Mouse (Mus musculus) embryonic fibroblast, embryonic 13.5 days (primary cell): ENCODE data around the gene Dlgap4. TPM values are rescaled to one million over a fixed set of nuclear protein-coding genes. Genes with fewer than 3 reads are reported as not detected.

Source experiments
- H3K27ac ChIP-seq: 2 replicates; pipeline ENCODE4 v1.5.1; 2012; ENCODE audit warnings: low read length, control low read depth, inconsistent platforms; ENCODE audit not compliant: insufficient read depth
- H3K4me1 ChIP-seq: 2 replicates; pipeline ENCODE4 v1.6.1; 2011; ENCODE audit warnings: low read length; ENCODE audit not compliant: control insufficient read depth, insufficient read depth
- H3K4me3 ChIP-seq: 2 replicates; pipeline ENCODE4 v1.5.1; 2011; ENCODE audit warnings: mild to moderate bottlenecking, control low read depth, low read length; ENCODE audit not compliant: insufficient read depth
- CTCF ChIP-seq: IDR thresholded peaks from 2 replicates; pipeline ENCODE4 v1.5.1; 2011; ENCODE audit warnings: mild to moderate bottlenecking, control low read depth, low read length, moderate library complexity, borderline replicate concordance; ENCODE audit not compliant: insufficient read depth
- POLR2A ChIP-seq: IDR thresholded peaks from 2 replicates; pipeline ENCODE4 v1.6.1; 2011; ENCODE audit warnings: low read depth, mild to moderate bottlenecking, control low read depth, low read length, moderate library complexity
- polyA plus RNA-seq: library from polyadenylated mRNA; stranded (reverse); fragments of >200 nt; gene quantifications from 2 replicates; pipeline ENCODE4 v1.2.4, GENCODE M21; 2011; ENCODE audit warnings: low read depth; ENCODE audit not compliant: missing spikeins, insufficient read length

The Dlgap4 gene
- polyA plus RNA-seq, 1 experiment, result 58.4 TPM

DNA sequence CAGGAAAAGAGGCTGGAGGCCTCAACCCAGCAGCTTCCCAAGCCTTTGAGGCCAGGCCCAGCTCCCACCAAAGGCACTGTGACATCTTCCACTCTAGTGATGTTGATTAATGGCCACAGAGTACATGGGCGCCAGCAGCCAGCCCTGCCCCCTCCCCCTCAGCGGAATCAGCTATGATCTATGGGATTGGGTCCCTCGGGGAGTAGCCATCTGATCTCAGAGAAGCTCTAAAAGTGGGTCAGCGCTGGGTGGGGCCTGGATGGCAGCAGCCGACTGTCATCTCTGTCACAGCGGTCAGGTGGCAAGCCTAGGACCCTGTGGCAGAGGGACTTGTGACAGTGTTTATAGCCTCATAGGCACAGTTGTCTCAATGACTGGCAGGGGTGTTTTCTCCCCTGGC is 37.5 kb downstream of the Dlgap4 start:
- no peaks in the 10 kb centered on the region for H3K4me1 ChIP-seq
- H3K4me3 ChIP-seq, result no peak overlapping the region
- H3K27ac ChIP-seq, result no peak overlapping the region
- no peak for TF ChIP-seq POLR2A
- no peak for TF ChIP-seq CTCF

DNA sequence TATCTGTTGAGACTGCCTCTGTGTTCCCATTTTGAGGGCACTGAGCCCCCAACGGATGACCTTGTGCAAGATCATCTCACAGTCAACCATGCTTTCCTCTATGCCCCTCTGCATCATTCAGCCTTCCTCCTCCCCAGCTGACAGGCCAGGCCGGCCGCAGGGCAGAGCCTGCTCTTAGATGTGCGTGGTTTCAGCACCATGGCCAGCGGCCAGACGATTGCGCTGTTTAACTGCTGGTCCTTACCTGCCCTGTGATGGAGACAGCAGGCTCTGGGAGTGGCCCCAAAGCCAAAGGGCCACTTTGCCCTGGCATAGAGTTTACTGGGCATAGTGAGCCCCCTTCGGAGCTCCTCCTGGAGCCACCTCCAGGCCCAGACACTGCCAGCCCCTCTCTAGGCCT is 39.3 kb downstream of the Dlgap4 start:
- TF ChIP-seq POLR2A, result no peak
- no peak for TF ChIP-seq CTCF
- Histone ChIP-seq H3K4me3 (no peak overlapping the region), H3K4me1 (no peaks in the 10 kb centered on the region), H3K27ac (no peak overlapping the region)

DNA sequence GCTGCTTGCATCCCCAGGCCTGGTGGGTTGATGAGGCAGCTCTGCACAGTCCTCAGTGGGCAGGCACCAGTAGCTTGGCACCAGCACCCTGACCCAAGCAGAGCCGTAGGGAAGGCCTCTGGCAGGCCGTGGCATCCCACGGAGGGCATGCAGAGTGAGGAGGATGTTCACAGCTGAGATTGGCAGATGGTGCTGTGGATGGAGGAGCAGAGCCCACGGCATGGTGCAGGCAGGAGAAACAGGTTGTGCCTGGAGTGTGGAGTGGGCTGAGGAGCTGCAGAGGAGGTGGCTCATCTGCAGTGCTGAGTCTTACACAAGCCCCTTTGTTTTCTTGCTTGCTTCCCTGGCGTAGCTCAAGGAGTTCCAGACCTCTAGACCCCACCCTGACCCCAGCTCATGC is 40.6 kb downstream of the Dlgap4 start:
- Histone ChIP-seq H3K4me3 (no peak overlapping the region), H3K27ac (no peak overlapping the region)
- TF ChIP-seq POLR2A (no peak), CTCF (no peak)

DNA sequence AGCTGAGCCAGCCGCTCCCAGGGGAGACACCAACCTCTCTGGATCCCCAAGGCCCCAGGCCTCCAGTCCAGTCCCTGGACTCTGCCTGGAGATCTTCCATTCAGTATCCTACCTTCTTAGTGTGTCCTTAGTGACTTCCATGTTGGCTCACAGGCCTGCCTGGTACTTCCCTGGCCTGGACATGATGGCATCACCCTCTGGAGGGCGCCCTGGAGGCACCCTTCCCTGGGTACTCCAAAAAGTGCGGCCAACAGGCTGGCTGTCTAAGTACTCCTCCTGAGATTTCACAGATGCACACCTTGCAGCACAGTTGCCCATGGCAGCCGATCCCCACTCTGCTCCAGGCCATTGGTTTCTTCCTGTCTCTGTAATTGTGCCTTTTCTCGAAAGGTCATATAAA is 42.1 kb downstream of the Dlgap4 start:
- H3K4me3 ChIP-seq, result no peak overlapping the region
- H3K4me1 ChIP-seq, result no peaks in the 10 kb centered on the region
- no peak overlapping the region for H3K27ac ChIP-seq
- no peak for TF ChIP-seq CTCF
- no peak for TF ChIP-seq POLR2A

More for the DNA sequence above, 40.6 kb downstream of the Dlgap4 start:
- H3K4me1 ChIP-seq, result no peaks in the 10 kb centered on the region

DNA sequence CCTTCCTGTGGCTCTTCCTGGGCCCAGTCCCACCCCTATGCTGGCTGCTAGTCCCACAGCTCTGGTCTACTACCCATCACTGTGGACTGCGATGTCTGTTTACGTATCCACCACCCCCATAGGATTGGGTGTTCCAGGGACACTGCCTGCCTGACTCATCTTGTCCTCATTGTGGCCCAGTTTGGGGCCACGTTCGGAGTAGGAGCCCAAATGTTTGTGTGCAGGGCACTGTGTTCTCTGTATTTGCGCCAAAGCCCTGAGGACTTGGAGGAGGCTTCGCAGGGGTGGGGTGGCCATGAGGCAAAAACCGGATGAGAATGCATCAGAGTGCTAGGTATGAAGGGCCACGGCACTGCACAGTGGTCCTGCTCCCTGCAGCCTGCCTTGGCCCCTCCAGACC is 44.0 kb downstream of the Dlgap4 start:
- Histone ChIP-seq H3K4me3 (no peak overlapping the region), H3K4me1 (no peaks in the 10 kb centered on the region), H3K27ac (no peak overlapping the region)
- TF ChIP-seq POLR2A (no peak), CTCF (no peak)

DNA sequence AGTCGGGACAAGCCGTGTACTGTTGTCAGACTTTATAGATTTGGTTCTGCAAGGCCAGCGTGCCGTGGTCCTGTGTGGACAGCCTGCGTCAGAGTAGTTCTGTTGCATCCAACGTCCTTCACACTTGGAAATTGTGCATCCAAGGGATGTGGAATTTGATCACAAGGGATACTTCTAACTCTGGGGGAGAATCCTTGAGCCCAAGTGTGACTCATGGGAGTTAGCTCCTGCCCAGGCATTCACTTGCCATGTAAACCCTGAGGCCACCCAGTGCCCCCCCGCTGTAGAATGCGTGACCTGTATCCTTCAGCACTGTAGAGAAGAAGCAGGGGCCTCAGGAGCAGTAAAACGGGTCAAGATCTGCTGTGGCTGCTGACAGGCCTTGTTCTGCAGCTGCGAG is 44.7 kb downstream of the Dlgap4 start:
- TF ChIP-seq CTCF, result no peak
- no peak for TF ChIP-seq POLR2A
- Histone ChIP-seq H3K4me1 (no peaks in the 10 kb centered on the region), H3K4me3 (no peak overlapping the region), H3K27ac (no peak overlapping the region)

DNA sequence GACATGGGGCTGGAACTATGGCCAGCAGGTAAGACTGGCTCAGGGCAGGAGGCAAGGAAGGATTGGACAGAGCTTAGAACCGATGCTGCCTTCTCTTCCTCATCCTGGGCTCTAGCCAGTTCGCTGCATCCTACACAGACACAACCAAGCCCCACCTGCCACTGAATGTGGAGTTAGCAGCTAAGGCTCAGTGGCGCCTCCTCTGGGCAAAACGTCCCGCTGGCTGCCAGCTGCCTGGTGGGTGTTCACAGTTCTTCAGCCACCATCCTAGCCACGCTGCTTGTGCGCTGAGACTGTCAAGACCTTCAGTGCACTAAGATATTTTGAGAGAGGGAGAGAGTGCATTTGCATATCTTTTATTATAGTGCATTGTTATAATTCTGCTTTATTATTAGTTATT is 45.2 kb downstream of the Dlgap4 start:
- peak; percentile 24; the same call in 1 of the 2 replicates for TF ChIP-seq CTCF
- no peak for TF ChIP-seq POLR2A
- Histone ChIP-seq H3K4me3 (no peak overlapping the region), H3K4me1 (no peaks in the 10 kb centered on the region), H3K27ac (no peak overlapping the region)

DNA sequence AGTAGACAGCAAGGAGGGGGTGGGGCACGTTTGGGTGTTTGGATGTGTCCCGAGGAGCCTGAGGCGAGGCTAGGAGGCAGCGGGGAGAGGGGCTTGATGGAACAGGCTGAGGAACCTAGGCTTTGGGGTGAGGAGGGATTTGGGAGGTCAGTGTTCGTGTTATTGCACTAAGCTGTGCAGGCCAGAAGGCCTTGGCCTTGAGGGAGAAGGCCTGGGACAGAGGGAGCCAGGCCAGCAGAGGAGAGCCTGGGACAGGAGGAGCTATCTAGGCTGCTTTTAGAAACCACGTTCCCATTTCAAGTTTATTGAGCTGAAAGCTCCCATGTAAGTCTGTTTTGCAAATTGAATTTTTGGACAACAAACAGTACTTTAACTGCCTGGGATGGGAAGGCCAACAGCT is 46.5 kb downstream of the Dlgap4 start:
- Histone ChIP-seq H3K27ac (no peak overlapping the region), H3K4me1 (no peaks in the 10 kb centered on the region), H3K4me3 (no peak overlapping the region)
- TF ChIP-seq CTCF, result no peak

DNA sequence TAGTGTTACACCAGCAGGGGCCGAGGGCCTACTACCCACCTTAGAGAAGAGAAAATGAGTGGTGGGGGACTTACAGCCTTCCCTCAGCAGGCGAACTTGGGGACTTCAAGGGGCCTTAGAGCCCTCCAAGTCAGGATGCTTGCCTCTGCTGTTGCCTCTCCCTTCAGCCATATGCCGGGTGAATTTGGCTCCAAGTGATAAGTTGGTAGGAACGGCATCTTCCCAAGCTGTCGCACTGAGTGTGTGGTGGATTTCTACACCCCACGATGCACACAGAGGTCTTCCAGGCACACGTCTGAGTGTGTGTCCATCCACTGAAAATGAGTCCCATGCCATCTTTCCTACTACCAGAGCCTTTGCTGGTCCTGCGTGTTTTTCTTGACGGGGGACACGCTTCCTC is 49.7 kb downstream of the Dlgap4 start:
- Histone ChIP-seq H3K4me3 (no peak overlapping the region), H3K4me1 (no peaks in the 10 kb centered on the region), H3K27ac (no peak overlapping the region)
- TF ChIP-seq CTCF (no peak), POLR2A (no peak)

DNA sequence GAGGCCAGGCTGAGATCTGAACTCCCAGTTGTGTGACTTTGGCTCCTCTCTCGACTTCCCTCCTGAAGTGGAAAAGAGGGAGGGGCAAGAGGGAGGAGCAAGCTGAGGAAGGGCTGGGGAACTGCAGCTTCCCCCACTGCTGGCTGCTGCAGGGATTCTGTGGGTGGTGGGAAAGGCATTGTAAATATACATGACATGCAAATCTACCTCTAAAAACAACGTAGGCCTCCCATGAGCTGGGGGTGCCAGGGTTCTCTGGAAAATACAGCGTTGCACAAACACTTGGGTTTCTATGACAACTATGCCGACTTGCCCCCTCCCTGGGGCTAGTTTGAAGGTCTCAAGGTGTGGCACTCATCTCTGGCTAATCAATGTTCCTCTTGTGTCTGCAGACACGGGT is 50.9 kb downstream of the Dlgap4 start:
- no peak for TF ChIP-seq CTCF
- no peak for TF ChIP-seq POLR2A
- H3K4me3 ChIP-seq, result no peak overlapping the region
- H3K4me1 ChIP-seq, result no peaks in the 10 kb centered on the region
- H3K27ac ChIP-seq, result no peak overlapping the region

DNA sequence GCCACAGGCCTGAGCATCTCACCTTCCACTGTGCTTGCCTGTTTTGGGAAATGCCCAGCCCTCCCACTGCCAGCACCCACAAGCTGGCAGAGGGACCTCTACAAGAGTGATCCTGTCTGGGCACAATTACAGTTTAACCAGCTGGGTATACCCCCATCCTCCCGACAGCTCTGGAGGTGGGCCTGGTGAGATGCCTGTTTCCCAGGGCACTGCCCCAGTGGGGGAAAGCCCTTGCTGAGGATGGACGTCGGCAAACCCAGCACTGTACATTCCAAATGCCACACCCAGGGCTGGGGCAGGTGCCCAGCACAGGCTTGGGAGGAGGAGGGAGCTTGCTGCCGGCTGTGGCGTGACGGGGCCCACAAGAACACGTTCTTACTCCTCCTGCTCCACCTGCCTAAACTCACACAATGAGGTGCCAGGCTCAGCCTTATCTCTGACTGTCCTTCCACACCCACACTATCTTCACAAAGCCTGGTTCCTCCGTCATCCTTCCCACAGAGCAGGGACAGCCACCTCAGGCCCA is 51.6 kb downstream of the Dlgap4 start:
- Histone ChIP-seq H3K27ac (no peak overlapping the region), H3K4me3 (no peak overlapping the region), H3K4me1 (no peaks in the 10 kb centered on the region)
- TF ChIP-seq CTCF (no peak), POLR2A (no peak)
